Mouse (Mus musculus): Measurements from ENCODE around the gene Ctse.

- TF ChIP-seq CTCF (IDR thresholded peaks at IDR 0.05; ENCODE audit: insufficient read depth, low read length), result no peak
- no peak for TF ChIP-seq POLR2A (IDR thresholded peaks at IDR 0.05; ENCODE audit: borderline replicate concordance, extremely low read depth, low read depth, low read length)
Observed at GRCm38 (mm10) chr1:131642251-131642650, 4.1 kb downstream of the Ctse start.

Data from lung, adult 2 months (tissue).